Mouse (Mus musculus) hindbrain, embryonic 15.5 days (tissue): ENCODE results near the gene Gipc3. TPM values are rescaled to one million over a fixed set of nuclear protein-coding genes. Genes with fewer than 3 reads are reported as not detected.

Source experiments
- ATAC-seq: fragments of 200-750 bp; cut with Nextera tagmentation; 2 replicates; pipeline ENCODE4 v1.8.0; 2017; ENCODE audit warnings: low read depth, moderate number of reproducible peaks, moderate TSS enrichment; ENCODE audit not compliant: low FRiP score
- H3K27ac ChIP-seq: fragments of 300-500 bp; sonication (generic); replicated peaks from 2 replicates; pipeline ENCODE4 v1.5.1; 2015; ENCODE audit warnings: mild to moderate bottlenecking, inconsistent platforms
- H3K27me3 ChIP-seq: fragments of 300-500 bp; sonication (generic); 2 replicates; pipeline ENCODE4 v1.6.1; 2015; ENCODE audit warnings: control low read depth, inconsistent platforms
- H3K36me3 ChIP-seq: fragments of 300-500 bp; sonication (generic); 2 replicates; pipeline ENCODE4 v1.6.1; 2015; ENCODE audit warnings: control low read depth, inconsistent platforms
- H3K4me1 ChIP-seq: fragments of 300-500 bp; sonication (generic); replicated peaks from 2 replicates; pipeline ENCODE4 v1.6.1; 2015; ENCODE audit warnings: control low read depth, inconsistent platforms
- H3K4me2 ChIP-seq: fragments of 300-500 bp; sonication (generic); 2 replicates; pipeline ENCODE4 v1.6.1; 2015; ENCODE audit warnings: moderate library complexity, mild to moderate bottlenecking, inconsistent platforms
- H3K4me3 ChIP-seq: fragments of 300-500 bp; sonication (generic); 2 replicates; pipeline ENCODE4 v1.5.1; 2015; ENCODE audit warnings: mild to moderate bottlenecking, inconsistent platforms
- H3K9ac ChIP-seq: fragments of 300-500 bp; sonication (generic); 2 replicates; pipeline ENCODE4 v1.6.1; 2015; ENCODE audit warnings: inconsistent platforms
- H3K9me3 ChIP-seq: fragments of 300-500 bp; sonication (generic); 2 replicates; pipeline ENCODE4 v1.6.1; 2016; ENCODE audit warnings: control low read depth, inconsistent platforms
- WGBS: fragments of 180-500 bp; shearing (Covaris S2); methylation state at CpG from one replicate; pipeline ENCODE4 v1.1.7; 2015; 5-methylcytosine and 5-hydroxymethylcytosine counted together
- polyA plus RNA-seq: library from polyadenylated mRNA; unstranded; fragments of >200 nt; fragmentation: Nextera tagmentation; extraction: Ambion mirVana; gene quantifications from 2 replicates; pipeline ENCODE4 v1.2.1, GENCODE M21; 2015

Gipc3 gene
- polyA plus RNA-seq, 1 experiment from 2014 or later = not detected

- WGBS = 94% methylated on average over 16 of the region's 16 CpGs
- Histone ChIP-seq H3K27me3 (no peaks in the 10 kb centered on the region), H3K4me1 (peaks cover 14% of the 10 kb centered on the region), H3K4me2 (no peak overlapping the region), H3K4me3 (no peak overlapping the region), H3K36me3 (peaks cover 64% of the 10 kb centered on the region), H3K27ac (no peak overlapping the region), H3K9me3 (no peaks in the 10 kb centered on the region), H3K9ac (no peak overlapping the region)
- ATAC-seq = no peak
Observed at GRCm38 (mm10) chr10:81315587-81315986, 27.5 kb downstream of the Gipc3 start.

GRCm38 (mm10) chr10:81314201-81314600, 28.9 kb downstream of the Gipc3 start:
- Histone ChIP-seq H3K36me3 (peaks cover 77% of the 10 kb centered on the region), H3K9me3 (no peaks in the 10 kb centered on the region), H3K9ac (no peak overlapping the region), H3K4me2 (no peak overlapping the region), H3K4me3 (no peak overlapping the region), H3K27me3 (no peaks in the 10 kb centered on the region), H3K27ac (no peak overlapping the region), H3K4me1 (peaks cover 6% of the 10 kb centered on the region)
- WGBS = 79% methylated on average over 7 of the region's 7 CpGs
- ATAC-seq = no peak

- Histone ChIP-seq H3K4me1 (0 out of 2 replicates have a peak, but pooled peaks cover under 1% of the 10 kb centered on the region), H3K9ac (no peak overlapping the region), H3K4me2 (no peak overlapping the region), H3K9me3 (no peaks in the 10 kb centered on the region), H3K27ac (no peak overlapping the region), H3K27me3 (no peaks in the 10 kb centered on the region), H3K4me3 (no peak overlapping the region), H3K36me3 (peaks cover 82% of the 10 kb centered on the region)
- no peak for ATAC-seq
- WGBS = 91% methylated on average over 13 of the region's 13 CpGs
Observed at GRCm38 (mm10) chr10:81313581-81313980, 29.5 kb downstream of the Gipc3 start.

- H3K27me3 ChIP-seq = no peaks in the 10 kb centered on the region
- WGBS = 94% methylated on average over 5 of the region's 5 CpGs
- no peak overlapping the region for H3K4me2 ChIP-seq
- no peak for ATAC-seq
- no peaks in the 10 kb centered on the region for H3K9me3 ChIP-seq
- peaks cover 80% of the 10 kb centered on the region for H3K36me3 ChIP-seq
- no peak overlapping the region for H3K9ac ChIP-seq
- H3K4me3 ChIP-seq = no peak overlapping the region
- no peaks in the 10 kb centered on the region for H3K4me1 ChIP-seq
- H3K27ac ChIP-seq = no peak overlapping the region
Observed at GRCm38 (mm10) chr10:81309571-81309970, 33.5 kb downstream of the Gipc3 start.

- Histone ChIP-seq H3K4me1 (0 out of 2 replicates have a peak, but pooled peaks cover 16% of the 10 kb centered on the region), H3K36me3 (peaks cover 57% of the 10 kb centered on the region), H3K4me2 (no peak overlapping the region), H3K27me3 (no peaks in the 10 kb centered on the region), H3K9me3 (no peaks in the 10 kb centered on the region), H3K27ac (no peak overlapping the region), H3K9ac (no peak overlapping the region), H3K4me3 (no peak overlapping the region)
- no peak for ATAC-seq
- 94% methylated on average over 21 of the region's 21 CpGs for WGBS
Observed at GRCm38 (mm10) chr10:81306837-81307682, 36.0 kb downstream of the Gipc3 start.

- H3K36me3 ChIP-seq = peaks cover 49% of the 10 kb centered on the region
- ATAC-seq = no peak
- no peak overlapping the region for H3K27ac ChIP-seq
- 94% methylated on average over 12 of the region's 12 CpGs for WGBS
- H3K4me1 ChIP-seq = 0 out of 2 replicates have a peak, but pooled peaks cover 20% of the 10 kb centered on the region
- no peaks in the 10 kb centered on the region for H3K27me3 ChIP-seq
- no peak overlapping the region for H3K9ac ChIP-seq
- no peaks in the 10 kb centered on the region for H3K9me3 ChIP-seq
- no peak overlapping the region for H3K4me2 ChIP-seq
- H3K4me3 ChIP-seq = no peak overlapping the region
Observed at GRCm38 (mm10) chr10:81306173-81306668, 36.8 kb downstream of the Gipc3 start.

GRCm38 (mm10) chr10:81305663-81306062, 37.4 kb downstream of the Gipc3 start:
- Histone ChIP-seq H3K27me3 (no peaks in the 10 kb centered on the region), H3K36me3 (peaks cover 44% of the 10 kb centered on the region), H3K4me1 (peaks cover 21% of the 10 kb centered on the region; the same call in 1 of the 2 replicates), H3K4me2 (no peak overlapping the region), H3K4me3 (no peak overlapping the region), H3K9ac (no peak overlapping the region), H3K9me3 (no peaks in the 10 kb centered on the region), H3K27ac (no peak overlapping the region)
- 94% methylated on average over 14 of the region's 14 CpGs for WGBS
- no peak for ATAC-seq

- H3K4me1 ChIP-seq = peaks cover 21% of the 10 kb centered on the region; the same call in 1 of the 2 replicates
- H3K4me2 ChIP-seq = no peak overlapping the region
- ATAC-seq = no peak
- H3K27ac ChIP-seq = no peak overlapping the region
- WGBS = 30% methylated on average over 9 of the region's 9 CpGs
- no peaks in the 10 kb centered on the region for H3K9me3 ChIP-seq
- no peaks in the 10 kb centered on the region for H3K27me3 ChIP-seq
- H3K4me3 ChIP-seq = no peak overlapping the region
- peaks cover 34% of the 10 kb centered on the region for H3K36me3 ChIP-seq
- H3K9ac ChIP-seq = no peak overlapping the region
Observed at GRCm38 (mm10) chr10:81304597-81305238, 38.3 kb downstream of the Gipc3 start.

GRCm38 (mm10) chr10:81303761-81304160, 39.3 kb downstream of the Gipc3 start:
- Histone ChIP-seq H3K36me3 (peaks cover 26% of the 10 kb centered on the region), H3K9me3 (no peaks in the 10 kb centered on the region), H3K27ac (no peak overlapping the region), H3K27me3 (no peaks in the 10 kb centered on the region), H3K4me2 (no peak overlapping the region), H3K4me3 (no peak overlapping the region), H3K9ac (no peak overlapping the region), H3K4me1 (peaks cover 25% of the 10 kb centered on the region)
- no peak for ATAC-seq
- 78% methylated on average over 7 of the region's 7 CpGs for WGBS

- H3K4me2 ChIP-seq = no peak overlapping the region
- ATAC-seq = no peak
- H3K9ac ChIP-seq = no peak overlapping the region
- peaks cover 25% of the 10 kb centered on the region for H3K4me1 ChIP-seq
- H3K9me3 ChIP-seq = no peaks in the 10 kb centered on the region
- H3K27me3 ChIP-seq = no peaks in the 10 kb centered on the region
- H3K27ac ChIP-seq = no peak overlapping the region
- no peak overlapping the region for H3K4me3 ChIP-seq
- peaks cover 21% of the 10 kb centered on the region for H3K36me3 ChIP-seq
- WGBS = 80% methylated on average over 10 of the region's 10 CpGs
Observed at GRCm38 (mm10) chr10:81303258-81303657, 39.8 kb downstream of the Gipc3 start.

GRCm38 (mm10) chr10:81302781-81303218, 40.3 kb downstream of the Gipc3 start:
- ATAC-seq = no peak
- Histone ChIP-seq H3K9ac (no peak overlapping the region), H3K9me3 (no peaks in the 10 kb centered on the region), H3K4me3 (no peak overlapping the region), H3K4me2 (0 out of 2 replicates have a peak overlapping the region, but pooled peaks have one; percentile 3), H3K36me3 (peaks cover 16% of the 10 kb centered on the region), H3K27me3 (no peaks in the 10 kb centered on the region), H3K27ac (no peak overlapping the region), H3K4me1 (peaks cover 25% of the 10 kb centered on the region)
- 74% methylated on average over 14 of the region's 14 CpGs for WGBS

GRCm38 (mm10) chr10:81302288-81302687, 40.8 kb downstream of the Gipc3 start:
- Histone ChIP-seq H3K36me3 (peaks cover 11% of the 10 kb centered on the region), H3K27me3 (no peaks in the 10 kb centered on the region), H3K4me2 (0 out of 2 replicates have a peak overlapping the region, but pooled peaks have one; percentile 3), H3K4me1 (peaks cover 31% of the 10 kb centered on the region), H3K4me3 (no peak overlapping the region), H3K9me3 (no peaks in the 10 kb centered on the region), H3K9ac (no peak overlapping the region), H3K27ac (no peak overlapping the region)
- WGBS = 50% methylated on average over 4 of the region's 4 CpGs
- no peak for ATAC-seq
